Mouse (Mus musculus) limb, embryonic 11.5 days (tissue): ENCODE measurements around the gene Fgfr3. TPM values are rescaled to one million over a fixed set of nuclear protein-coding genes. Genes with fewer than 3 reads are reported as not detected.

ENCODE experiments used
- ATAC-seq: fragments of 200-750 bp; cut with Nextera tagmentation; 2 replicates; pipeline ENCODE4 v1.8.0; 2017; ENCODE audit warnings: low read depth; ENCODE audit not compliant: insufficient number of reproducible peaks, low FRiP score, low TSS enrichment
- DNase-seq: peaks from one replicate; pipeline ENCODE4 v3.0.0-alpha.2; 2015; ENCODE audit warnings: low spot score
- H3K27ac ChIP-seq: fragments of 300-500 bp; sonication (generic); replicated peaks from 2 replicates; pipeline ENCODE4 v1.5.1; 2014; ENCODE audit warnings: low read depth, mild to moderate bottlenecking, low read length
- H3K27me3 ChIP-seq: fragments of 300-500 bp; sonication (generic); 2 replicates; pipeline ENCODE4 v1.6.1; 2014; ENCODE audit warnings: mild to moderate bottlenecking, low read length, mixed read lengths; ENCODE audit not compliant: control insufficient read depth, insufficient read depth
- H3K36me3 ChIP-seq: fragments of 300-500 bp; sonication (generic); 2 replicates; pipeline ENCODE4 v1.6.1; 2014; ENCODE audit warnings: mild to moderate bottlenecking, low read length, moderate library complexity, mixed read lengths; ENCODE audit not compliant: control insufficient read depth, insufficient read depth
- H3K4me1 ChIP-seq: fragments of 300-500 bp; sonication (generic); 2 replicates; pipeline ENCODE4 v1.6.1; 2014; ENCODE audit warnings: low read length, mixed read lengths; ENCODE audit not compliant: control insufficient read depth, insufficient read depth
- H3K4me2 ChIP-seq: fragments of 300-500 bp; sonication (generic); 2 replicates; pipeline ENCODE4 v1.6.1; 2014; ENCODE audit warnings: low read depth, mild to moderate bottlenecking, moderate library complexity; ENCODE audit not compliant: severe bottlenecking
- H3K4me3 ChIP-seq: fragments of 300-500 bp; sonication (generic); 2 replicates; pipeline ENCODE4 v1.5.1; 2014; ENCODE audit warnings: low read depth, low read length
- H3K9ac ChIP-seq: fragments of 300-500 bp; sonication (generic); 2 replicates; pipeline ENCODE4 v1.6.1; 2014; ENCODE audit warnings: mild to moderate bottlenecking, low read length
- H3K9me3 ChIP-seq: fragments of 300-500 bp; sonication (generic); 2 replicates; pipeline ENCODE4 v1.6.1; 2016; ENCODE audit warnings: low read length; ENCODE audit not compliant: control insufficient read depth
- WGBS: fragments of 180-500 bp; shearing (Covaris S2); extraction: QIAGEN DNeasy Blood & Tissue Kit; methylation state at CpG from one replicate; pipeline ENCODE4 v1.1.7; 2014; 5-methylcytosine and 5-hydroxymethylcytosine counted together
- polyA plus RNA-seq: library from polyadenylated mRNA; unstranded; fragments of >200 nt; fragmentation: Nextera tagmentation; extraction: Ambion mirVana; gene quantifications from 2 replicates; pipeline ENCODE4 v1.2.1, GENCODE M21; 2014

Fgfr3 gene
- polyA plus RNA-seq, 1 experiment from 2014 or later: 11.6 TPM

DNA sequence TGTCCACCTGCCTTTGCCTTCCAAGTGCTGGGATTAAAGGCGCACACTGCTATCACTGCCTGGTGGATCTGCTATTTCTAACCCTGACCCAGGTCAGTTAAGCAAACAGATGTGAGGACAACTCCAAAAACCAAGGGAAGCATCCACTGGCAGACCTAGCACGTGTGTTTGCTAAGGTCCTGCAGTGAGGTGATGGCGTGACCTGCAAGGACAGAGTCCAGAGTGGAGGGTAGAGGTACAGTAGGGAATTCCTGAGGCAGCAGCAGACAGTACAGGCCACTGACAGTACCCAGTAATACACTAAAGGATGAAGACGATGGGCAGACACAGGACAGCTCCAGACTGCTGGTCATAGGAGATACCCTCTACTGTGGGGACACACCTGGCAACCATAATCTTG is 19.1 kb downstream of the Fgfr3 start:
- 89% methylated on average over 4 of the region's 4 CpGs for WGBS
- no peak for ATAC-seq
- Histone ChIP-seq H3K4me2 (no peak overlapping the region), H3K27me3 (no peaks in the 10 kb centered on the region), H3K4me1 (no peaks in the 10 kb centered on the region), H3K9ac (no peak overlapping the region), H3K9me3 (no peaks in the 10 kb centered on the region), H3K36me3 (peaks cover 7% of the 10 kb centered on the region; the same call in 1 of the 2 replicates), H3K27ac (no peak overlapping the region), H3K4me3 (no peak overlapping the region)
- no peak for DNase-seq

DNA sequence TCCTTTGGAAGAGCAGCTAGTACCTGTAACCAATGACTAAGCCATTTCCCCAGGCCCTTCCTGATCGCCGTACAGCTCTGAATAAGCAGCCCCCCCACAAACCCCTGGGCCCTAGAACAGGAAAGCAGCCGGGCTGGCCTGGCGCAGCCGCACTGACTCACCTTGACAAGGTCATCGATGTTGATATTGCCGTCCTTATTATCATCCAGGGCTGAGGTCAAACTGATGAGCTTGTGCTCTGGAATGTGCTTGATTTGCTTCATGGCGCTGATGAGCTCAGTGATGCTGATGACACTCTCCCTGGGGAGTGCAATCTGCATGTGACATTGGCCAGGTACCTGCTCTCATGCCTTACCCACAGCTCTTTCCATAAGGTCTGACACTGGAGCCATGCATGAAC is 22.0 kb downstream of the Fgfr3 start:
- Histone ChIP-seq H3K9ac (no peak overlapping the region), H3K4me1 (no peaks in the 10 kb centered on the region), H3K4me3 (no peak overlapping the region), H3K9me3 (no peaks in the 10 kb centered on the region), H3K27ac (no peak overlapping the region), H3K27me3 (no peaks in the 10 kb centered on the region), H3K36me3 (peaks cover 16% of the 10 kb centered on the region), H3K4me2 (no peak overlapping the region)
- WGBS: 95% methylated on average over 8 of the region's 8 CpGs
- DNase-seq (no peak), ATAC-seq (no peak)

DNA sequence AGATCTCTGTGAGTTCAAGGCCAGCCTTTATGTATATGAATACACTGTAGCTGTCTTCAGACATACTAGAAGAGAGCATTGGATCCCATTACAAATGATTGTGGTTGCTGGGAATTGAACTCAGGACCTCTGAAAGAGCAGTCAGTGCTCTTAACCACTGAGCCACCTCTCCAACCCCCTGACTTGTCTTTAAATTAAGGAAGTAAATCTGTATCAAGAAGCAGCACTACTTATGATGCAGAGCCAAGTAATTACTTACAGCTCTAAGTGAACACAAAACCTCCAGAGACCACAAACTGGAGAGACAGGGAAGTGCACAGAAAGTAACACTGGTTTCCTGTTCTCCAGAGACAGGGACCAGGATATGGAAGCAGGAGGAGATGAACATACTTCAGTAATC is 55.7 kb downstream of the Fgfr3 start:
- no peak overlapping the region for H3K9ac ChIP-seq
- no peaks in the 10 kb centered on the region for H3K9me3 ChIP-seq
- H3K4me1 ChIP-seq: no peaks in the 10 kb centered on the region
- ATAC-seq (no peak), DNase-seq (no peak)
- H3K27ac ChIP-seq: no peak overlapping the region
- H3K4me3 ChIP-seq: no peak overlapping the region
- H3K36me3 ChIP-seq: peaks cover 10% of the 10 kb centered on the region
- no peak overlapping the region for H3K4me2 ChIP-seq
- H3K27me3 ChIP-seq: no peaks in the 10 kb centered on the region

DNA sequence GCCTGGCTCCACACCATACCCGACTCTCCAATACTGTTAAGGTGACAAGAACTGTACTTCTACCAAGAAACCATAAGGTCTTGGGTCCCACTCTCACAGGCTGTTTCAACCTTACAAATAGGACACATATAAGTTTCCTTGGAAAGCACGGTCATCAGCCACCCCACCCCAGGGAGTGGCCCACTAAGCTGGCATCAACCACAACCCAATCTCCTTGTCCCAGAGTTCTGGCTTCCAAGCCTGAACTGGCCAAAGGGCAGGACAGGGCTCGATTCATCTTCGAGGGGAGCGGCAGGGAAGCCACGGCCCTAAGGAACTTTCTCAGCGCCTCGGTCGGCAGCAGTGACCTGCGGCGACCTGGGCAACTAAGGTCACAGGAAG is 60.5 kb downstream of the Fgfr3 start:
- H3K9ac ChIP-seq: peak overlapping the region; percentile 62
- peak overlapping the region; percentile 66 for H3K4me3 ChIP-seq
- WGBS: 7% methylated on average over 11 of the region's 11 CpGs
- peak overlapping the region; percentile 79 for H3K4me2 ChIP-seq
- no peaks in the 10 kb centered on the region for H3K9me3 ChIP-seq
- no peak overlapping the region; the same call in 1 of the 2 replicates for H3K27ac ChIP-seq
- peaks cover 5% of the 10 kb centered on the region for H3K36me3 ChIP-seq
- DNase-seq: no peak
- no peaks in the 10 kb centered on the region for H3K4me1 ChIP-seq
- no peak for ATAC-seq
- no peaks in the 10 kb centered on the region for H3K27me3 ChIP-seq

DNA sequence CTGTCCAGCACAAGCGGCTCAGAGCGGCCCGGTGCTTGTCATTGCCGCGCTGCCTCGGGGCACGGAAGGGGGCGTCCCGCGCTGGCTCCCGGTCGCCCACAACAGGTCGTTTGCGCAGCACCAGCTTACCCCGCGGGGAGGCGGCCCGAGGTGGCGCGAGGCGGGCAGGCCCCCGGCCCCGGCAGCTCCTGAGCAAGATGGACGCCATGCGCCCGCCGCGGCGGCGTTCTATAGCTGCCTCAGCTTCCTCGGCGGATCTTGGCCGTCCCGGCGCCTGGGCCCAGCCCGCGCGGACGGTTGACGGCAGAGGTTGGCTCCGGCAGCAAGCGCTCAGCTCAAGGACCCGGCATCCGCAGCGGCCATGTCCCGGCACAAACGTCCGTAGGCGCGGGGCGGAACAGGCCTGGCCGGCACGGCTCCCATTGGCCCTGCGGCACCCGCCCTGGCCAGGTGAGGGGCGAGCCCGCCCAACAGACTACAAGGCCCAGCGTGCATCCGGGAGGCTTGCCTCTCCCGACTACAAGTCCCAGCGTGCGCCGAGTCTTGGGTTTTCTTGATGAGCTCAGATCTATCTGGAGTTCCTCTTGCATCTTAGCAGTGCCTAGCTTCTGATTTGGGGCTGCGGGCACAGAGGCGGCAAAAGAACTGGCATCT is 61.0 kb downstream of the Fgfr3 start, which contains the start of gene Letm1:
Gene Letm1, minus strand, starts transcription at position 473 of the 654 bp plus-strand sequence.
- ATAC-seq (peak; percentile 100), DNase-seq (peak; percentile 95)
- no peaks in the 10 kb centered on the region for H3K27me3 ChIP-seq
- peak within 1 kb of the TSS; percentile 17; the same call in 1 of the 2 replicates for H3K27ac ChIP-seq
- H3K9me3 ChIP-seq: no peaks in the 10 kb centered on the region
- no peaks in the 10 kb centered on the region for H3K4me1 ChIP-seq
- peaks cover 3% of the 10 kb centered on the region; the same call in 1 of the 2 replicates for H3K36me3 ChIP-seq
- peak within 1 kb of the TSS; percentile 79 for H3K4me2 ChIP-seq
- H3K4me3 ChIP-seq: peak within 1 kb of the TSS; percentile 66
- peak within 1 kb of the TSS; percentile 62 for H3K9ac ChIP-seq
- WGBS: under 1% methylated on average over 63 of the region's 65 CpGs

DNA sequence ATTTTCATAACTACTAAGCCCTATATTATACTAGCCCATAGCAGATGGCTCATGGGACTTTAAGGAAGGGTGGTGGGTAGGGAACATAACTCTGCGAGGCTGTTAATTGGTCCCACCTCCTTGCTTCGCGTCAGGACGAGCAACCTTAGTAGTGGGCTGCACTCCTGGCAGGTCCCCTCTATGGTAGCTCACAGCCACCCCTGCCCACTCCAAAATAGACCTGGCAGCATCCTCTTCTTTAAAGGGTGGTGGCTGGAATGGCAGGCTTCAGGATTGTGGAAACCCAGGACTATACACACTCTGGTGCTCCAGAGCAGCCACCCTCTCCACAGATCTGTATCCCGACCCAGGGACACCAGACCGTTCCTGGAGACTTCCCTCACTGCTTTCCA is 61.5 kb downstream of the Fgfr3 start:
- Histone ChIP-seq H3K4me3 (peak overlapping the region; percentile 66), H3K27me3 (no peaks in the 10 kb centered on the region), H3K4me2 (peak overlapping the region; percentile 79), H3K9ac (peak overlapping the region; percentile 32; the same call in 1 of the 2 replicates), H3K27ac (no peak overlapping the region), H3K9me3 (no peaks in the 10 kb centered on the region), H3K36me3 (no peaks in the 10 kb centered on the region), H3K4me1 (no peaks in the 10 kb centered on the region)
- DNase-seq (no peak), ATAC-seq (peak; percentile 69; the same call in 1 of the 2 replicates)
- WGBS: 10% methylated on average over 6 of the region's 6 CpGs

Other genes starting within 250 kb of the Fgfr3 start
- 74.5 and 74.8 TPM in 2 replicates for gene Fam53a, start 92.0 kb upstream of the Fgfr3 start, polyA plus RNA-seq
- 0.21 and 0.45 TPM in 2 replicates for gene Gm9903, start 91.7 kb upstream of the Fgfr3 start, polyA plus RNA-seq
- 336 and 338 TPM in 2 replicates for gene Slbp, start 69.1 kb upstream of the Fgfr3 start, polyA plus RNA-seq
- gene Tacc3, start 63.5 kb upstream of the Fgfr3 start, polyA plus RNA-seq: 316 and 328 TPM in 2 replicates
- 41.7 and 43.4 TPM in 2 replicates for gene Tmem129, start 63.3 kb upstream of the Fgfr3 start, polyA plus RNA-seq
- 54.4 and 56.4 TPM in 2 replicates for gene Letm1, start 61.1 kb downstream of the Fgfr3 start, polyA plus RNA-seq
- gene Nsd2, start 99.1 kb downstream of the Fgfr3 start, polyA plus RNA-seq: 78.7 and 81.0 TPM in 2 replicates
- 71.0 and 78.7 TPM in 2 replicates for gene Nelfa, start 214.7 kb downstream of the Fgfr3 start, polyA plus RNA-seq